Mouse (Mus musculus): ENCODE data around the gene Utrn. TPM values are rescaled to one million over a fixed set of nuclear protein-coding genes. Genes with fewer than 3 reads are reported as not detected.

The Utrn gene
- total and polyA plus RNA-seq, 3 experiments: 0.31 to 1.1 (median 0.67) TPM

DNA sequence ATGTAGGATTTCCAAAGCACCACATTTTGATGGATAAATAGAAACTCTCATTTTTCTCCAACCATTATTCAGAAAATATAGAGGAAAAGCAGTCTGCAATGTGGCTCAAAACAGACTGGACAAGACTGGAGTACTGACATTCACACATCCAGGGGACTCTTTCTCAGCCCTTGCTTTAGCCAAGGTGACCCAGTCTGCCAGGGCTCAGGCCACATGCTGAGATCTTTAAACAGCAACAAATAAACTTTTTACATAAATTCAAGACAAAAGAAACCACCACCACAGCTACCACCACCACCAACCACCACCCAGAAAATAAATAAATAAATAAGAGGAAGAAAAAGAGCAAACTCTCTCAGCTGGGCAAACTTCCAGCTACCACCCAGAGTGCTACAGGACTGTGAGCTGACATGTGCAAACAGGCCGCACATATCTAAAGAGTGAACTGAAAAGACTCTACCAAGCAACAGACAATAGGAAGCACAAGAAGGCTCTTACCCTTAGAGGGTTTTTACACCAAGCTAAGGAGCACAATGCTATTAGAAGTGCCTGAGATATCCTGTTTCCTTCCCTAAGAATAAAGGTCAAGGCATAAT is 319.1 kb downstream of the Utrn start:
- no peaks in the 10 kb centered on the region for H3K36me3 ChIP-seq (replicated peaks in 1 of 2; ENCODE audit: control insufficient read depth in 1 of 2, insufficient read depth in 1 of 2, low read length in 1 of 2)
- no peak for DNase-seq (ENCODE audit: extremely low read depth)
- no peak for TF ChIP-seq SIN3A (IDR thresholded peaks at IDR 0.05; ENCODE audit: low read length)
- TF ChIP-seq TCF12 (IDR thresholded peaks at IDR 0.05; ENCODE audit: low read depth, low read length): no peak
- no peak for TF ChIP-seq MAZ (IDR thresholded peaks at IDR 0.05; ENCODE audit: low read depth, low read length)
- no peak for TF ChIP-seq ZNF384 (IDR thresholded peaks at IDR 0.05; ENCODE audit: low read depth, low read length)
- no peak for TF ChIP-seq JUND (conservative IDR thresholded peaks at IDR 0.05; ENCODE audit: low read depth, low read length)
- TF ChIP-seq CHD2 (IDR thresholded peaks at IDR 0.05; ENCODE audit: low read length): no peak
- TF ChIP-seq UBTF (IDR thresholded peaks at IDR 0.05; ENCODE audit: low read depth, low read length): no peak
- no peak for TF ChIP-seq ELF1 (IDR thresholded peaks at IDR 0.05; ENCODE audit: low read depth, low read length)
- no peak for TF ChIP-seq PAX5 (IDR thresholded peaks at IDR 0.05; ENCODE audit: low read length)
- TF ChIP-seq TBP (conservative IDR thresholded peaks at IDR 0.05; ENCODE audit: low read depth, low read length): no peak
- TF ChIP-seq MAX (IDR thresholded peaks at IDR 0.05; ENCODE audit: low read length): no peak
- no peak for TF ChIP-seq MYC (IDR thresholded peaks at IDR 0.05; ENCODE audit: low read depth, low read length)
- no peak for TF ChIP-seq KAT2A (IDR thresholded peaks at IDR 0.05; ENCODE audit: insufficient replicate concordance, low read length)
- TF ChIP-seq E2F4 (IDR thresholded peaks at IDR 0.05; ENCODE audit: insufficient replicate concordance, low read depth, low read length): no peak
- TF ChIP-seq MAFK (IDR thresholded peaks at IDR 0.05; ENCODE audit: insufficient replicate concordance, low read length): no peak
- TF ChIP-seq GABPA (IDR thresholded peaks at IDR 0.05; ENCODE audit: insufficient replicate concordance, low read depth, low read length): no peak
- no peak for TF ChIP-seq IRF4 (IDR thresholded peaks at IDR 0.05; ENCODE audit: low read depth, low read length)
- TF ChIP-seq ZKSCAN1 (IDR thresholded peaks at IDR 0.05; ENCODE audit: borderline replicate concordance, low read depth, low read length): no peak
- H3K9me3 ChIP-seq (replicated peaks; ENCODE audit: low read length): no peaks in the 10 kb centered on the region
- no peaks in the 10 kb centered on the region for H3K27me3 ChIP-seq (replicated peaks)
- in situ Hi-C loops (cut with MboI; ENCODE audit: low pct_ligation_motif_present, low pct_unique_long_range_greater_than_20kb, low sequenced_read_pairs): no loop called here
- H3K4me3 ChIP-seq (replicated peaks in 1 of 3; ENCODE audit: low read depth in 2 of 3, low read length in 2 of 3, poor library complexity in 1 of 3): no peak overlapping the region
- no peak overlapping the region for H3K4me2 ChIP-seq (ENCODE audit: insufficient read depth, low read depth, poor library complexity, severe bottlenecking)
- H3K79me2 ChIP-seq (replicated peaks; ENCODE audit: control insufficient read depth, extremely low read depth, insufficient read depth, poor library complexity, severe bottlenecking): no peaks in the 10 kb centered on the region
- dilution Hi-C loops (cut with MboI; ENCODE audit: extremely low pct_ligation_motif_present, extremely low pct_unique_long_range_greater_than_20kb, low sequenced_read_pairs): no loop called here
- H3K9ac ChIP-seq (ENCODE audit: insufficient read depth, low read depth): no peak overlapping the region
- H3K27ac ChIP-seq (ENCODE audit: insufficient read depth, low read depth): no peak overlapping the region
- no peaks in the 10 kb centered on the region for H3K4me1 ChIP-seq (ENCODE audit: control insufficient read depth in 1 of 2, insufficient read depth in 2 of 2)

DNA sequence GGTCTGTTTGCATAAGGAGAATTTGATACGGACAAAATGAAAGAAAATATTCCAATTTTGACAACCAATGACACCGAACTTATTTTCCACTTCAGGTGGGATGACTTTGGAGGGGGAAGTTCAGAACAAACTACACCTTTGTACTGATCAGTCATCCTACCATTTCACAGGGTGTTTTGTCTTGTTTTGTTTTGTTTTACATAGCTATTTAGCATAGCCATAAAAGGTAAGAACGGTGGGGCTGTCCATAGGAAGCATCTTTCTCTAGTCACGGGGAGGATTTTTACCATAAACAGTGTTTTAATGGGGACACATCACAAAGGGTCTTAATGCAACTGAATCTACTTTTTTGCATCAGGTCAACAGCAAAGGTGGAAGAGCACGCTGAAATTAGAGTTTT is 319.9 kb downstream of the Utrn start:
- Histone ChIP-seq H3K9ac (ENCODE audit: insufficient read depth, low read depth) (no peak overlapping the region), H3K27me3 (replicated peaks) (no peaks in the 10 kb centered on the region), H3K79me2 (replicated peaks; ENCODE audit: control insufficient read depth, extremely low read depth, insufficient read depth, poor library complexity, severe bottlenecking) (no peaks in the 10 kb centered on the region), H3K27ac (ENCODE audit: insufficient read depth, low read depth) (no peak overlapping the region), H3K4me2 (ENCODE audit: insufficient read depth, low read depth, poor library complexity, severe bottlenecking) (no peak overlapping the region), H3K4me3 (replicated peaks in 1 of 3; ENCODE audit: low read depth in 2 of 3, low read length in 2 of 3, poor library complexity in 1 of 3) (no peak overlapping the region), H3K4me1 (ENCODE audit: control insufficient read depth in 1 of 2, insufficient read depth in 2 of 2) (no peaks in the 10 kb centered on the region), H3K36me3 (replicated peaks in 1 of 2; ENCODE audit: control insufficient read depth in 1 of 2, insufficient read depth in 1 of 2, low read length in 1 of 2) (no peaks in the 10 kb centered on the region), H3K9me3 (replicated peaks; ENCODE audit: low read length) (no peaks in the 10 kb centered on the region)
- DNase-seq (ENCODE audit: extremely low read depth): no peak
- dilution Hi-C loops (cut with MboI; ENCODE audit: extremely low pct_ligation_motif_present, extremely low pct_unique_long_range_greater_than_20kb, low sequenced_read_pairs) (no loop called here), in situ Hi-C loops (cut with MboI; ENCODE audit: low pct_ligation_motif_present, low pct_unique_long_range_greater_than_20kb, low sequenced_read_pairs) (no loop called here)
- no peak for TF ChIP-seq E2F4 (IDR thresholded peaks at IDR 0.05; ENCODE audit: insufficient replicate concordance, low read depth, low read length)
